Mouse (Mus musculus): ENCODE results near the gene Ppp1r21.

Gene Ppp1r21

GRCm38 (mm10) chr17:88529519-88530235 lies at the start of gene Ppp1r21:
Gene Ppp1r21 (plus strand): TSS chr17:88530118.
- in situ Hi-C loops (cut with MseI, MboI) = no loop called here

- in situ Hi-C loops (cut with MseI, MboI) = no loop called here
Measured at GRCm38 (mm10) chr17:88480369-88480768, 49.5 kb upstream of the Ppp1r21 start.

DNA sequence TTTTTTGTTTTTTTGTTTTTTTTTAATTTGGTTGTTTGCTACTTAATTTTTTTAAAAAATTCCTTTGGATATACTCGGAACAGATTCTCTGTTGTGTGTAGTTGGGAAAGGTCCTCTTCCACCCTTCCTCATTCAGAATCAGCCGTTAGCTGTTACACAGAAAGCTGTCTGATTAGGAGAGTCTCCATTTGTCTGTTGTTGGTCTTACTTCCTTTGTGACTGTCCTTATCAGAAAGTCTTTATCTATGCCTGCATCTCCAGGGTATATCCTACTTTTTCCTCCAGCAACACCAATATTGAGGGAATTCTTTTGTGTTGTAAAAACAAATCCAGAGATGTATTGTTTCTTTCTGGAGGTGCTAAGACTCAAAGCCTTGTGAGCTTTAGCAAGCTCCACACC lies 48.9 kb upstream of the Ppp1r21 start:
- in situ Hi-C loops (cut with MseI, MboI) = no loop called here

DNA sequence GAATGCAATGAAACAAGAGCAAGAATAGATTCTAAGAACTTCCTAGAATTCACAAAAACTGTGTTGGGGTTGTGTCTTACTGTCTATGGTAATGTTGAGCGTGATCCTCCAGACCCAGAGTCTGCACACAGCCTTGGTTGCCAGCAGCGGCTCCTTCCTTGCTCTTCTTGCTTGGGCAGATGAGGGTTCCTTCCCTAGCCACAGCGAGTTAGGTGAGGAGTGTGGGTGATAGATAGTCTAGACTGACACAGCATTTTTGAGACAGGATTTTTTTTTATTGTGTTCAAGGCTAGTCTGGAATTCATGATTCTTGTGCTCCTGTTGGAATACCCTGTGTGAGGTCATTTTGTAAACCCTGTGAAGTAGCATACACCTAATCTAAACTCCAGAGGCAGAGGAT lies 48.3 kb upstream of the Ppp1r21 start:
- in situ Hi-C loops (cut with MseI, MboI) = no loop called here

GRCm38 (mm10) chr17:88484539-88484938 lies 45.4 kb upstream of the Ppp1r21 start:
- in situ Hi-C loops (cut with MseI, MboI) = no loop called here

GRCm38 (mm10) chr17:88484951-88485350 lies 45.0 kb upstream of the Ppp1r21 start:
- in situ Hi-C loops (cut with MseI, MboI) = no loop called here

DNA sequence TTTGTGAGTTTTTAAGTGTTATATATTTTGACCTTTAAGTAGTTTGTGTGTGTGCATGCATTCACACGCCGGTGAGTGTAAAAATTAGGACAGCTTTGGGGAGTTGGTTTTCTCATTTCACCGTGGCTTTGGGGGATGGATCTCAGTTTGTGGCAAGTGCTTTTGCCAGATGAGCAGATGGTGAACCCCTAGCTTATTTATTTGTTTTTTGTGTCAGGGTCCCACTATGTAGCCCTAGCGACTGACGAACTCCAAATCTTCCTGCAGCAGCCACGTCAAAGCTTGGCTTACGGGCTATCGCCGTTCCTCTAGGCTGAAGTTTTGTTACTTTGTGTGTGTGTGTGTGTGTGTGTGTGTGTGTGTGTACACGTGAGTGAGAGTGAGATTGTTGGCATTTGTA lies 39.4 kb upstream of the Ppp1r21 start:
- in situ Hi-C loops (cut with MseI, MboI) = no loop called here

GRCm38 (mm10) chr17:88491366-88492106 lies 38.4 kb upstream of the Ppp1r21 start:
- in situ Hi-C loops (cut with MseI, MboI) = no loop called here

DNA sequence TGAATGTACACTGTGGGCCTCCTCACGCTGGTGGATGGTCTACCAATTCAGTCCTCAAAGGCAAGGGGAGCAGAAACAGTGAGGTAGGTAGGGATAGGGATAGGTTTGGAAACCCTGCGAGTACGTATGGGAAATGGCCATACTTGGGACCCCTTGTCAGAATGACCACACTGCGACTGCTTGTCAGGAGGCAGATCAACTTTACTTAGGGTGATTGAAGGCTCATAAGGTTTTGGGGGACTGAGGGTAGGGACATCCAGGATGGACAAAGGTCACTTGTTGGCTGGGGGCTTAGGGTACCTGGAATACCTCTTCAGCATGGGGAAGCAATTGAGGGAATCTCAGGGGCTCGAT lies 37.8 kb upstream of the Ppp1r21 start:
- in situ Hi-C loops (cut with MseI, MboI) = no loop called here

GRCm38 (mm10) chr17:88493551-88493950 lies 36.4 kb upstream of the Ppp1r21 start:
- in situ Hi-C loops (cut with MseI, MboI) = no loop called here

DNA sequence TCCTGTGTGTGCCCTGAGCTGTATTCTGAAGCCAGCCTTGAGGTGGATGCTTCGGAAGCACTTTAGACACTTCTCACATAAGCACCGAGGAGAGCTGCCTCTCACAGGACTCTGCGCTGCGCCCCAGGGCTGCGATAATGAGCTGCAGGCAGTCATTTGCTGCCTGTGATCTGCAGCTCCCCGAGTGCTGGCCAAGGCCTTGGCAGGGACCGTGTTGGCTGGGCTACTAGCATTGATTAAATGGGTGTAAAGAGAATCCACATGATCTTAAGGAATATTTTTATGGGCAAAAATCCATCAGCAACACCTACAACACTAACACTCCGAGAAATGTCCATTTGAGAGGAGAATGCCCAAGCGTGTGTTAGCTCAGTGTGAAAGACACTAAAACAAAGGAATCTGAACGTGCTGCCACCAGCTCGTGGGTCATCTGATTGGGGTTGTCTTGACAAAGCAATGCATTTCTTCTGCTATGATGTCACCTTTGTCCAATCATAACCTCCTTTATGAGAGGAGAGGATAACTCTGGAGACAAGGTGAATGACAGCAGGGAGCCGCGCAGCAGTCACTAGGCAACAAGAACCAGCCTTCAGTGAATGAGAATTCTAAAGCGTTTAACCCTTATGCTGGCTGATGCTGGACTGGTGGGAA lies 35.7 kb upstream of the Ppp1r21 start:
- in situ Hi-C loops (cut with MseI, MboI) = no loop called here

DNA sequence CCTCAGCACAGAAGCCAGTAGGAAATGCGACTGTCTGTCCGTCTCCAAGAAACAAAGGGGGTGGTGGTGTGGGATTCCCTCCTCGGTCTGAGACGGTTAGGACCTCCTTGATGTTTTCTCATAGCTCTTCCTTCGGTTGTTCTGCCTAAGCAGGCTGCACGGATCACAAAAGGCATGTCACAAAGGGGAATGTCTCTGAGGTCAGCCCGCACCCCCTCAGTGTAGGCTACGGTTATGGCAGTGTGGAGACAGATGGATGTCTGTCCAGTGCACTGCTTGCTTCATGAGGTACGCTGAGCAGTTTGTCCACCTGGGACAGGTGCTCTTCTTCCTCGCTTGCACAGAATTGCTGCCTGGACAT lies 35.2 kb upstream of the Ppp1r21 start:
- in situ Hi-C loops (cut with MseI, MboI) = no loop called here

- in situ Hi-C loops (cut with MseI, MboI) = no loop called here
Measured at GRCm38 (mm10) chr17:88498090-88498682, 31.7 kb upstream of the Ppp1r21 start.

- in situ Hi-C loops (cut with MseI, MboI) = loop anchor here (25.0 kb wide), 2 partner anchors 192 to 242 kb away; no protein-coding TSS in a partner anchor
Measured at GRCm38 (mm10) chr17:88504056-88504455, 25.9 kb upstream of the Ppp1r21 start.

- in situ Hi-C loops (cut with MseI, MboI) = loop anchor here (25.0 kb wide), 2 partner anchors 193 to 243 kb away; no protein-coding TSS in a partner anchor
Measured at GRCm38 (mm10) chr17:88505275-88505723, 24.6 kb upstream of the Ppp1r21 start.

DNA sequence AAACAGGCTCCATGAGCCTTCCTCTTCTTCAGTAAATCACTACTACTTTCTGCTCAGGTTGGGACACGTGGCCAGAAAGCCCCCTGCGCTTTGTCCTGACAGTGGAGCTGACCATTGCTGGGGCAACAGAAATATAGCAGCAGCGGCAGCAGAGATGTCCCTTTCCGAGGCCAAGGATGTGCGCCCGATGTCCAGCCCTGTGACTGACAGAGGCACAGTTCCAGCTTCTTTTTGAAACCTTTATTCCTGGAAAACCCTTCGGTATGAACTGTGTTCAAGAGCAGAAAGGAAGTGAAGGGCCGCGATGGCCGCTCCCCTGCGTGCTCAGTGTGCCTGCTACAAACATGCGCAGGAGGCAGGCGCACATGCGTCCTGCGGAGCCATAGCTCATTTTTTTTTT lies 24.0 kb upstream of the Ppp1r21 start:
- in situ Hi-C loops (cut with MseI, MboI) = loop anchor here (25.0 kb wide), 2 partner anchors 194 to 244 kb away; no protein-coding TSS in a partner anchor

DNA sequence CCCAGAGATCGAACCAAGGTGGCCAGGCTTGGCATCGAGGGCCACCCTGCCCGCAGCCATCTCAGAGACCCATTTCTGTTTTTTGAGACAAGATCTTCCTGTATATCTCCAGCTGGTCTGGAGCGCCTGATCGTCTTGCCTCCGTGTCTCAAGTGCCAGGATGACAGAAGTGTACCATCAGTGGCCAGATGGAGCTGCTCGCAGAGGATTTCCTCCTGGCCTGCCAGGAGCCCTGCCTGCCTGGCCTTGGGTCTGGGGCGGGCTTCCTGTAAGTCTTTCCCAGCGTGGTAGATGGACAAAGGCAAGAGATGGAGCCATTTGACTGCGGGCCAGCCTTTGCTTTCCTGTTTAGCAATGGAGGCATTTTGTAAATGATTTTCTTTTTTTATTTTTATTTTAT lies 22.5 kb upstream of the Ppp1r21 start:
- in situ Hi-C loops (cut with MseI, MboI) = loop anchor here (25.0 kb wide), 2 partner anchors 195 to 245 kb away; no protein-coding TSS in a partner anchor

DNA sequence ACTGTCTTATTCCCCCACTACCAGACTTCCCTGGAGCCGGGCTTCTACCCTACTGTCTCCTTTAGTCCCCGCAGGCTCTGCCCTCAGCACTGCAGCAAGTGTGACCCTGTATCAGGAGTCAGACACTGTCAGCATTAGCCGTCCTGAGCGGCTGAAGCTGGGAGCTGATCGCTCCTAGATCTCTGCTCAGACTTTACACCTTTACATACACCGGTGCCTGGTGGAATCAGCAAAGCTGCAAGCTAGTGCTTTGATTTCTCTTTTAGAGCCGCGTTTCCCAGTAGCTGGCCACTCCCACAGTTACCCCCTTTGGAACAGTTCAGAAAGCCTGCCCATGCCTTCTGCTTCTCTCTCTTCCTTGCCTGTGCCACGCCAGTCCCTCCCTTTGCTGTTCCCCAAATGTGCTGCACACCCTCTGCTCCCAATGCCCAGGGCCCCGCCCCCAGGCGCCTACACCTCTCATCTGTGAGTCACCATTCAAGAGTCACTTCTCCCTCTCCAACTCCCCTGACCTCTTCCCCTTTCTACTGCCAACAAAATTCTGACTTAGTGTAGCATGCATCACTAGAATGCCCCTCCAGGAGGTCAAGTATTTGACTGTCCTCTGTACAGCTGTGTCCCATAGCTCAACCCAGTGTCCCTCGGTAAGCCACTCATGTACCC lies 20.9 kb upstream of the Ppp1r21 start:
- in situ Hi-C loops (cut with MseI, MboI) = loop anchor here (25.0 kb wide), 2 partner anchors 197 to 247 kb away; no protein-coding TSS in a partner anchor

DNA sequence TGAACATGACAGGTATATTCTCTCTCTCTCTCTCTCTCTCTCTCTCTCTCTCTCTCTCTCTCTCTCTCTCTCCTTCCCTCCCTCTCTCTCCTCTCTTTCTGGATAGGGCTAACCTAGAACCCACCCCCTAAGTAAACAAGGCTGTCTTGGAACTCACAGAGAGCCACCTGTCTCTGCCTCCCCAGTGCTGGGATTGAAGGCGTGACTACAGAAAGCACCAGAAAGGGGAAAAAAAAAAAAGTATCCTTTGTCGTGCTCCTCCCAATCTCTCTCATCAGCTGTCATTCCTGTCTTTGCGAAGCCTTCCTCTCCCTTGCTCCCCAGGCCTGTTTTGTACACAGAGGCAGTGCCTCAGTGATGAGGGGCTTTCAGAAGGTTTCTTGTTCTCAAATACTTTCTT lies 19.9 kb upstream of the Ppp1r21 start:
- in situ Hi-C loops (cut with MseI, MboI) = loop anchor here (25.0 kb wide), 2 partner anchors 198 to 248 kb away; no protein-coding TSS in a partner anchor

- in situ Hi-C loops (cut with MseI, MboI) = loop anchor here (25.0 kb wide), 2 partner anchors 199 to 249 kb away; no protein-coding TSS in a partner anchor
Measured at GRCm38 (mm10) chr17:88511095-88511551, 18.8 kb upstream of the Ppp1r21 start.

GRCm38 (mm10) chr17:88516477-88516876 lies 13.4 kb upstream of the Ppp1r21 start:
- in situ Hi-C loops (cut with MseI, MboI) = loop anchor here (25.0 kb wide), 2 partner anchors 204 to 254 kb away; no protein-coding TSS in a partner anchor
